Mouse (Mus musculus): Measurements from ENCODE around the gene Dner. TPM values are rescaled to one million over a fixed set of nuclear protein-coding genes. Genes with fewer than 3 reads are reported as not detected.
"Not testable (repeated sequence)": the region's sequence is repeated elsewhere in the genome, so short reads cannot be mapped to it uniquely, and the experiment has no call there.

Gene Dner
- polyA plus RNA-seq, 2 experiments, result 5.9 to 6.4 TPM

DNA sequence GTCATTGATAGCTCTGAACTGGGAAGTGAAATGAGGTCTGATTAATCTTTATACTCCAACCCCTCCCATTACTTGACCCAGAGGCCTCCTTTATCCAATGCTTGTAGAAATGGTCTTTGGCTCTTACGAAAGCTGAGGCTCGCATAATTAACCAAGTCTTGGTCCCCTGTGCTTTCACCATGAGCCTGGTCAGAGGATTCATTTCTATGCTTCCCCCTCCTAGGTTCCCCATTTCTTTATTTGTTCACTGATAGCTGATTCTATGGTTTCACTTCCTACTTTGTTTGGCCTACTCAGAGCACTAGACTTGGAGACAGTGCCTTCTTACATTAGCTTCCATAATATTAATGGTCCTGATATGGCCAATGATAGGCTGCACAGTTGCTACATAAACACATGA is 345.8 kb downstream of the Dner start:
- H3K4me3 ChIP-seq (replicated peaks; ENCODE audit: low read length), result no peak overlapping the region
- DNase-seq (ENCODE audit: low spot score) (no peak), ATAC-seq (ENCODE audit: low FRiP score, low read depth) (no peak)
- 89% methylated on average over 2 of the region's 2 CpGs for whole genome bisulfite sequencing
- H3K4me2 ChIP-seq (replicated peaks; ENCODE audit: low read depth, low read length, severe bottlenecking), result no peak overlapping the region
- TF ChIP-seq POLR2A (IDR thresholded peaks at IDR 0.05; ENCODE audit: borderline replicate concordance, extremely low read depth, insufficient read depth, insufficient read length), result no peak
- no peaks in the 10 kb centered on the region for H3K9me3 ChIP-seq (ENCODE audit: control insufficient read depth, low read length)
- H3K27ac ChIP-seq (replicated peaks; ENCODE audit: low read depth, low read length), result no peak overlapping the region
- no peaks in the 10 kb centered on the region for H3K4me1 ChIP-seq (ENCODE audit: control insufficient read depth, insufficient read depth, low read length)
- no peaks in the 10 kb centered on the region for H3K36me3 ChIP-seq (ENCODE audit: control insufficient read depth, insufficient read depth, low read length)
- H3K9ac ChIP-seq (ENCODE audit: low read depth, low read length, severe bottlenecking), result no peak overlapping the region
- H3K27me3 ChIP-seq (ENCODE audit: control insufficient read depth, insufficient read depth, low read length), result no peaks in the 10 kb centered on the region

DNA sequence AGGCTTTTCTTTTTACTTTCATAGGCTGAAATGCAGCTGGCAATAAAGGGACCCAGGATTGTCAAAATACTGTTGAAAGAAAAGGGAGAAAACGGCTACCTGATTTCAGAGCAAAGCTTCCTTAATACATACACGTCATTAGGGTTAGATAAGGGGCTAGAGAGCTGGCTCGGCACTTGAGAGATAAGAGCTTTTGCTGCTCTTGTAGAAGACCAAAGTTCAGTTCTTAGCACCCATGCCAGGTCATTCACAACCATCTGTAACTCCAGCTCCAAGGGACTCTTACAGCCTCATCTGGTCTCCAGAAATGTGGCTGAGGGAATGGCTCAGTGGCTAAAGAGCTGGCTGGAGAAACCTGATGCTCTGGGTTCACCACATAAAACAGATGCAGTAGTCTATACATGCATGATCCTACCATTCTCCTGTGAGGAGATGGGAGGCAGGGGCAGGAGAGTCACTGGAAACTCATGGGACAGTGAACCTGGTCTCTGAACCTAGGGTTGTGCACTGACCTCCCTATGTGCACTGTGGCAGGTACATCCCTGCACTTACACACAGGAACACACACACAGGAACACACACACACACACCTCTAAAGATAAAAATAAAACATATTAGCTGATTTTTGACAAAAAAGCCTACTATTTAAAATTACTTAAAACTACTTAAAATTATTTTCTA is 348.1 kb downstream of the Dner start:
- H3K36me3 ChIP-seq (ENCODE audit: control insufficient read depth, insufficient read depth, low read length), result no peaks in the 10 kb centered on the region
- no peak for TF ChIP-seq POLR2A (IDR thresholded peaks at IDR 0.05; ENCODE audit: borderline replicate concordance, extremely low read depth, insufficient read depth, insufficient read length)
- no peak overlapping the region for H3K27ac ChIP-seq (replicated peaks; ENCODE audit: low read depth, low read length)
- H3K4me2 ChIP-seq (replicated peaks; ENCODE audit: low read depth, low read length, severe bottlenecking), result no peak overlapping the region
- ATAC-seq (ENCODE audit: low FRiP score, low read depth), result no peak
- 63% methylated on average over 3 of the region's 3 CpGs for WGBS
- H3K4me1 ChIP-seq (ENCODE audit: control insufficient read depth, insufficient read depth, low read length), result no peaks in the 10 kb centered on the region
- H3K27me3 ChIP-seq (ENCODE audit: control insufficient read depth, insufficient read depth, low read length), result no peaks in the 10 kb centered on the region
- DNase-seq (ENCODE audit: low spot score), result no peak
- H3K4me3 ChIP-seq (replicated peaks; ENCODE audit: low read length), result no peak overlapping the region
- no peak overlapping the region for H3K9ac ChIP-seq (ENCODE audit: low read depth, low read length, severe bottlenecking)
- H3K9me3 ChIP-seq (ENCODE audit: control insufficient read depth, low read length), result no peaks in the 10 kb centered on the region

- not testable (repeated sequence) for H3K4me1 ChIP-seq (ENCODE audit: control insufficient read depth, insufficient read depth, low read length); H3K9me3 ChIP-seq (ENCODE audit: control insufficient read depth, low read length); H3K27me3 ChIP-seq (ENCODE audit: control insufficient read depth, insufficient read depth, low read length); H3K4me2 ChIP-seq (replicated peaks; ENCODE audit: low read depth, low read length, severe bottlenecking); H3K9ac ChIP-seq (ENCODE audit: low read depth, low read length, severe bottlenecking); ATAC-seq (ENCODE audit: low FRiP score, low read depth); H3K4me3 ChIP-seq (replicated peaks; ENCODE audit: low read length); H3K36me3 ChIP-seq (ENCODE audit: control insufficient read depth, insufficient read depth, low read length); DNase-seq (ENCODE audit: low spot score); H3K27ac ChIP-seq (replicated peaks; ENCODE audit: low read depth, low read length)
- WGBS, result 57% methylated on average over 3 of the region's 3 CpGs
These were observed 363.2 kb downstream of the Dner start for GRCm38 (mm10) chr1:84332797-84333196.

DNA sequence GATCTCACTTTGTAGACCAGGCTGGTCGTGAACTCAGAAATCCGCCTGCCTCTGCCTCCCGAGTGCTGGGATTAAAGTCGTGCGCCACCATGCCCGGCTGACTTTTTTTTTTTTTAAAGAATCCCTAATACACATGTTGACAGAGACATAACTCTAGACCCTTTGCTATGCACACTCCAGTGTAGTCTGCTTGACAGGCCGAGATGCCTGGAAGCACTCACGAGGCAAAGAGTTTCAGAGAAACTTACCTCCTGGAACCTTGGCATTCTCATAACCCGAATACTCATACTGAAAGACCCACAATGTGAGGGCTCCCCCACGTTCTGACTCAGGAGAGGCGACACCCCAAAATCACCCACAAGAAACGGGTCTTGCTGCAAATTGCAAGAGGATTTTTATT is 364.2 kb downstream of the Dner start:
- H3K4me2 ChIP-seq (replicated peaks; ENCODE audit: low read depth, low read length, severe bottlenecking); ATAC-seq (ENCODE audit: low FRiP score, low read depth); H3K4me1 ChIP-seq (ENCODE audit: control insufficient read depth, insufficient read depth, low read length); H3K9ac ChIP-seq (ENCODE audit: low read depth, low read length, severe bottlenecking); H3K36me3 ChIP-seq (ENCODE audit: control insufficient read depth, insufficient read depth, low read length); DNase-seq (ENCODE audit: low spot score); H3K27ac ChIP-seq (replicated peaks; ENCODE audit: low read depth, low read length); H3K9me3 ChIP-seq (ENCODE audit: control insufficient read depth, low read length); H3K4me3 ChIP-seq (replicated peaks; ENCODE audit: low read length); H3K27me3 ChIP-seq (ENCODE audit: control insufficient read depth, insufficient read depth, low read length): not testable (repeated sequence)
- 81% methylated on average over 12 of the region's 12 CpGs for WGBS

DNA sequence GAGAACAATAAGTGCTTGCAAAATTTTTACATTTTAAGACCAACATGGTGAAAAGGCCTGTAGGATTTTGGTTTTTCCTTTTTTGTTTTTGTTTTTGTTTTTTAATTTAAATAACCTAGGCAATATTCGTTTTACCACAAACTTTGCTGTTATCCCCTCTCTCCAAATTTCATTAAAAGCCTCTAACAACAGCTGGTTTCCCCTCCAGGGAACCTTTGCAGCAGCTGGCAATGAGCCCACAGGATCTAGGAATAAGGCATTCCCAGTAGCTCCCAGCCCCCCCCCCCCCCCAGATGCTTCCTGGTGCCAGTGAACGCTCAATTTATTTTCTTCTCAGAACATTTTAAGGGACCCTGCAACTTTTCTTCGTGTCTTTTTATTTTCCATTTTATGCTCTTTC is 370.7 kb downstream of the Dner start:
- Histone ChIP-seq H3K27me3 (ENCODE audit: control insufficient read depth, insufficient read depth, low read length) (no peaks in the 10 kb centered on the region), H3K4me2 (replicated peaks; ENCODE audit: low read depth, low read length, severe bottlenecking) (no peak overlapping the region), H3K9ac (ENCODE audit: low read depth, low read length, severe bottlenecking) (no peak overlapping the region), H3K4me3 (replicated peaks; ENCODE audit: low read length) (no peak overlapping the region), H3K4me1 (ENCODE audit: control insufficient read depth, insufficient read depth, low read length) (peaks cover 16% of the 10 kb centered on the region; the same call in 1 of the 2 replicates), H3K36me3 (ENCODE audit: control insufficient read depth, insufficient read depth, low read length) (no peaks in the 10 kb centered on the region), H3K27ac (replicated peaks; ENCODE audit: low read depth, low read length) (no peak overlapping the region), H3K9me3 (ENCODE audit: control insufficient read depth, low read length) (no peaks in the 10 kb centered on the region)
- 14% methylated on average over 3 of the region's 3 CpGs for WGBS
- DNase-seq (ENCODE audit: low spot score) (peak; percentile 67), ATAC-seq (ENCODE audit: low FRiP score, low read depth) (no peak)
- TF ChIP-seq POLR2A (IDR thresholded peaks at IDR 0.05; ENCODE audit: borderline replicate concordance, extremely low read depth, insufficient read depth, insufficient read length), result no peak

DNA sequence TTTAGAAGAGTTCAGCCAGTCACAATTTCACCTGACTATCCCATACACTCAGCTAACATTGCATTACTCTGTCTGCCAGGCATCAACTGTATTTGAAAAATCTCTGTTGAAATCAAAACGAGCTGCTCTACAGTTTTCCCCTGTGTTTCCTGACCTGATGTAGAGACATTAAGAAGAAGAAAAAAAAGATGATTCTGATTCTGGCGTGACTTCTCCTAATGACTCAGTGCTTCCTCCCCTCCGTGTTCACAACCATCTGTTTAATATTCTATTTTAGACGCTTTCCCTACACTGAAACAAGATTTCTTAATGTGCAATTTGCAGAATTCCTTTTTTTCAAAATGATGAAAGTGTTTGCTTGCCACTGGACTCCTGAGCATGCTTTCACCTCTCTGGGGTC is 374.7 kb downstream of the Dner start:
- Histone ChIP-seq H3K36me3 (ENCODE audit: control insufficient read depth, insufficient read depth, low read length) (no peaks in the 10 kb centered on the region), H3K4me2 (replicated peaks; ENCODE audit: low read depth, low read length, severe bottlenecking) (no peak overlapping the region), H3K27me3 (ENCODE audit: control insufficient read depth, insufficient read depth, low read length) (no peaks in the 10 kb centered on the region), H3K9ac (ENCODE audit: low read depth, low read length, severe bottlenecking) (no peak overlapping the region), H3K4me3 (replicated peaks; ENCODE audit: low read length) (no peak overlapping the region), H3K9me3 (ENCODE audit: control insufficient read depth, low read length) (no peaks in the 10 kb centered on the region), H3K4me1 (ENCODE audit: control insufficient read depth, insufficient read depth, low read length) (peaks cover 16% of the 10 kb centered on the region; the same call in 1 of the 2 replicates), H3K27ac (replicated peaks; ENCODE audit: low read depth, low read length) (no peak overlapping the region)
- ATAC-seq (ENCODE audit: low FRiP score, low read depth), result no peak
- no peak for DNase-seq (ENCODE audit: low spot score)
- TF ChIP-seq POLR2A (IDR thresholded peaks at IDR 0.05; ENCODE audit: borderline replicate concordance, extremely low read depth, insufficient read depth, insufficient read length), result no peak
- 61% methylated on average over 4 of the region's 4 CpGs for WGBS

Small RNA genes lying within 50 kb of the gene (microRNA-seq; reads per million reads assigned to microRNA genes)
- gene Mir5126, result 1.6 reads per million

Other genes with a start within 250 kb of the Dner start
- 4.6 and 5.6 TPM in 2 replicates for gene Fbxo36, start 143.6 kb upstream of the Dner start, polyA plus RNA-seq (2012; rRNA removed)
- 10.1 and 11.6 TPM in 2 replicates for gene Fbxo36, start 143.6 kb upstream of the Dner start, polyA plus RNA-seq (2014; fragmentation: Nextera tagmentation; extraction: Ambion mirVana)
- gene Trip12, start 144.3 kb upstream of the Dner start, polyA plus RNA-seq (2012; rRNA removed), result 80.2 and 87.3 TPM in 2 replicates
- gene Trip12, start 144.3 kb upstream of the Dner start, polyA plus RNA-seq (2014; fragmentation: Nextera tagmentation; extraction: Ambion mirVana), result 76.9 and 86.2 TPM in 2 replicates
- 0.18 and 0.20 TPM in 2 replicates for gene Slc16a14, start 238.9 kb upstream of the Dner start, polyA plus RNA-seq (2012; rRNA removed)
- gene Slc16a14, start 238.9 kb upstream of the Dner start, polyA plus RNA-seq (2014; fragmentation: Nextera tagmentation; extraction: Ambion mirVana), result 0.15 and 0.18 TPM in 2 replicates

Measured in limb, embryonic 14.5 days (tissue).